Mouse (Mus musculus): ENCODE measurements around the gene Lgals2. TPM values are rescaled to one million over a fixed set of nuclear protein-coding genes. Genes with fewer than 3 reads are reported as not detected.

Lgals2 gene
- polyA plus RNA-seq, 1 experiment from 2014 or later = 1.0 TPM

GRCm38 (mm10) chr15:78842371-78843163 lies 12.8 kb downstream of the Lgals2 start, which contains the start of gene Cdc42ep1:
Cdc42ep1 (plus strand) TSS chr15:78842624.
- Histone ChIP-seq H3K9ac (peak within 1 kb of the TSS; percentile 75), H3K36me3 (peaks cover 7% of the 10 kb centered on the region), H3K4me3 (replicated peaks) (peak within 1 kb of the TSS; percentile 67), H3K9me3 (replicated peaks) (no peaks in the 10 kb centered on the region), H3K27me3 (no peaks in the 10 kb centered on the region), H3K4me2 (replicated peaks) (peak within 1 kb of the TSS; percentile 75), H3K4me1 (peaks cover 75% of the 10 kb centered on the region), H3K27ac (replicated peaks) (peak within 1 kb of the TSS; percentile 93)
- peak; percentile 84 for ATAC-seq (ENCODE audit: insufficient number of reproducible peaks, low FRiP score, low TSS enrichment, low read depth)
- under 1% methylated on average over 86 of the region's 86 CpGs for WGBS

GRCm38 (mm10) chr15:78841161-78841790 lies 14.1 kb downstream of the Lgals2 start:
- Histone ChIP-seq H3K27me3 (no peaks in the 10 kb centered on the region), H3K9ac (no peak overlapping the region), H3K4me1 (peaks cover 77% of the 10 kb centered on the region), H3K4me2 (replicated peaks) (no peak overlapping the region), H3K4me3 (replicated peaks) (no peak overlapping the region), H3K27ac (replicated peaks) (peak overlapping the region; percentile 84), H3K36me3 (no peaks in the 10 kb centered on the region), H3K9me3 (replicated peaks) (no peaks in the 10 kb centered on the region)
- ATAC-seq (ENCODE audit: insufficient number of reproducible peaks, low FRiP score, low TSS enrichment, low read depth) = no peak
- 45% methylated on average over 6 of the region's 6 CpGs for WGBS

- peak overlapping the region; percentile 84 for H3K27ac ChIP-seq (replicated peaks)
- no peaks in the 10 kb centered on the region for H3K36me3 ChIP-seq
- H3K9me3 ChIP-seq (replicated peaks) = no peaks in the 10 kb centered on the region
- no peak overlapping the region for H3K4me2 ChIP-seq (replicated peaks)
- no peak overlapping the region for H3K9ac ChIP-seq
- no peak for ATAC-seq (ENCODE audit: insufficient number of reproducible peaks, low FRiP score, low TSS enrichment, low read depth)
- peaks cover 77% of the 10 kb centered on the region for H3K4me1 ChIP-seq
- H3K27me3 ChIP-seq = no peaks in the 10 kb centered on the region
- H3K4me3 ChIP-seq (replicated peaks) = no peak overlapping the region
- 28% methylated on average over 11 of the region's 11 CpGs for WGBS
Observed at GRCm38 (mm10) chr15:78840751-78841150, 14.6 kb downstream of the Lgals2 start.

GRCm38 (mm10) chr15:78840241-78840640 lies 15.1 kb downstream of the Lgals2 start:
- no peaks in the 10 kb centered on the region for H3K27me3 ChIP-seq
- no peak for ATAC-seq (ENCODE audit: insufficient number of reproducible peaks, low FRiP score, low TSS enrichment, low read depth)
- H3K4me3 ChIP-seq (replicated peaks) = no peak overlapping the region
- H3K27ac ChIP-seq (replicated peaks) = peak overlapping the region; percentile 84
- H3K4me2 ChIP-seq (replicated peaks) = no peak overlapping the region
- H3K9me3 ChIP-seq (replicated peaks) = no peaks in the 10 kb centered on the region
- peaks cover 77% of the 10 kb centered on the region for H3K4me1 ChIP-seq
- H3K36me3 ChIP-seq = no peaks in the 10 kb centered on the region
- WGBS = 19% methylated on average over 3 of the region's 3 CpGs
- no peak overlapping the region for H3K9ac ChIP-seq

GRCm38 (mm10) chr15:78839744-78840143 lies 15.6 kb downstream of the Lgals2 start:
- ATAC-seq (ENCODE audit: insufficient number of reproducible peaks, low FRiP score, low TSS enrichment, low read depth) = peak; percentile 45; the same call in 1 of the 2 replicates
- Histone ChIP-seq H3K4me2 (replicated peaks) (peak overlapping the region; percentile 29; the same call in 1 of the 2 replicates), H3K27me3 (no peaks in the 10 kb centered on the region), H3K4me1 (peaks cover 77% of the 10 kb centered on the region), H3K27ac (replicated peaks) (peak overlapping the region; percentile 84), H3K36me3 (no peaks in the 10 kb centered on the region), H3K9ac (no peak overlapping the region), H3K9me3 (replicated peaks) (no peaks in the 10 kb centered on the region), H3K4me3 (replicated peaks) (no peak overlapping the region)
- 3% methylated on average over 2 of the region's 2 CpGs for WGBS

- peak overlapping the region; percentile 85 for H3K27ac ChIP-seq (replicated peaks)
- no peaks in the 10 kb centered on the region for H3K9me3 ChIP-seq (replicated peaks)
- no peak overlapping the region for H3K4me3 ChIP-seq (replicated peaks)
- H3K9ac ChIP-seq = no peak overlapping the region
- 34% methylated on average over 8 of the region's 8 CpGs for WGBS
- H3K4me1 ChIP-seq = peaks cover 79% of the 10 kb centered on the region
- ATAC-seq (ENCODE audit: insufficient number of reproducible peaks, low FRiP score, low TSS enrichment, low read depth) = no peak
- H3K4me2 ChIP-seq (replicated peaks) = no peak overlapping the region
- H3K27me3 ChIP-seq = no peaks in the 10 kb centered on the region
- no peaks in the 10 kb centered on the region for H3K36me3 ChIP-seq
Observed at GRCm38 (mm10) chr15:78836086-78836621, 19.2 kb downstream of the Lgals2 start.

GRCm38 (mm10) chr15:78835200-78836085 lies 19.9 kb downstream of the Lgals2 start:
- peaks cover 76% of the 10 kb centered on the region for H3K4me1 ChIP-seq

GRCm38 (mm10) chr15:78834233-78835005 lies 20.9 kb downstream of the Lgals2 start:
- no peak overlapping the region for H3K4me2 ChIP-seq (replicated peaks)
- no peak overlapping the region for H3K4me3 ChIP-seq (replicated peaks)
- H3K4me1 ChIP-seq = peaks cover 65% of the 10 kb centered on the region
- H3K36me3 ChIP-seq = no peaks in the 10 kb centered on the region
- peak overlapping the region; percentile 85 for H3K27ac ChIP-seq (replicated peaks)
- H3K27me3 ChIP-seq = no peaks in the 10 kb centered on the region
- H3K9ac ChIP-seq = no peak overlapping the region
- H3K9me3 ChIP-seq (replicated peaks) = no peaks in the 10 kb centered on the region
- 33% methylated on average over 10 of the region's 10 CpGs for WGBS
- no peak for ATAC-seq (ENCODE audit: insufficient number of reproducible peaks, low FRiP score, low TSS enrichment, low read depth)

More at GRCm38 (mm10) chr15:78835200-78836085, 19.9 kb downstream of the Lgals2 start:
- 0 out of 2 replicates have a peak overlapping the region, but pooled peaks have one; percentile 5 for H3K9ac ChIP-seq
- 14% methylated on average over 12 of the region's 12 CpGs for WGBS
- no peak overlapping the region for H3K4me3 ChIP-seq (replicated peaks)
- peak overlapping the region; percentile 85 for H3K27ac ChIP-seq (replicated peaks)
- no peaks in the 10 kb centered on the region for H3K9me3 ChIP-seq (replicated peaks)
- no peak overlapping the region for H3K4me2 ChIP-seq (replicated peaks)
- no peaks in the 10 kb centered on the region for H3K36me3 ChIP-seq
- H3K27me3 ChIP-seq = no peaks in the 10 kb centered on the region
- ATAC-seq (ENCODE audit: insufficient number of reproducible peaks, low FRiP score, low TSS enrichment, low read depth) = no peak

GRCm38 (mm10) chr15:78833582-78833981 lies 21.7 kb downstream of the Lgals2 start:
- no peak overlapping the region for H3K9ac ChIP-seq
- no peak overlapping the region for H3K4me2 ChIP-seq (replicated peaks)
- WGBS = 87% methylated on average over 3 of the region's 3 CpGs
- no peaks in the 10 kb centered on the region for H3K27me3 ChIP-seq
- H3K36me3 ChIP-seq = no peaks in the 10 kb centered on the region
- no peaks in the 10 kb centered on the region for H3K9me3 ChIP-seq (replicated peaks)
- H3K4me3 ChIP-seq (replicated peaks) = no peak overlapping the region
- no peak for ATAC-seq (ENCODE audit: insufficient number of reproducible peaks, low FRiP score, low TSS enrichment, low read depth)
- peak overlapping the region; percentile 88 for H3K27ac ChIP-seq (replicated peaks)
- peaks cover 58% of the 10 kb centered on the region for H3K4me1 ChIP-seq

- ATAC-seq (ENCODE audit: insufficient number of reproducible peaks, low FRiP score, low TSS enrichment, low read depth) = peak; percentile 77
- no peak overlapping the region; the same call in 1 of the 2 replicates for H3K4me2 ChIP-seq (replicated peaks)
- H3K9ac ChIP-seq = no peak overlapping the region
- H3K4me3 ChIP-seq (replicated peaks) = no peak overlapping the region
- H3K27me3 ChIP-seq = no peaks in the 10 kb centered on the region
- peaks cover 67% of the 10 kb centered on the region for H3K4me1 ChIP-seq
- H3K27ac ChIP-seq (replicated peaks) = peak overlapping the region; percentile 88
- no peaks in the 10 kb centered on the region for H3K9me3 ChIP-seq (replicated peaks)
- WGBS = 20% methylated on average over 14 of the region's 14 CpGs
- no peaks in the 10 kb centered on the region for H3K36me3 ChIP-seq
Observed at GRCm38 (mm10) chr15:78832701-78833123, 22.6 kb downstream of the Lgals2 start.
